Mouse (Mus musculus) liver, embryonic 16.5 days (tissue): ENCODE data around the gene Wipf3. TPM values are rescaled to one million over a fixed set of nuclear protein-coding genes. Genes with fewer than 3 reads are reported as not detected.

Experiments used
- ATAC-seq: fragments of 200-750 bp; cut with Nextera tagmentation; 2 replicates; pipeline ENCODE4 v1.8.0; 2017; ENCODE audit warnings: low read depth, mild to moderate bottlenecking, moderate number of reproducible peaks, moderate library complexity
- H3K27ac ChIP-seq: fragments of 300-500 bp; sonication (generic); 2 replicates; pipeline ENCODE4 v1.5.1; 2014; ENCODE audit warnings: mild to moderate bottlenecking, low read length
- H3K27me3 ChIP-seq: fragments of 300-500 bp; sonication (generic); 2 replicates; pipeline ENCODE4 v1.6.1; 2014; ENCODE audit warnings: low read depth, low read length, mixed read lengths; ENCODE audit not compliant: control insufficient read depth, insufficient read depth
- H3K36me3 ChIP-seq: fragments of 300-500 bp; sonication (generic); 2 replicates; pipeline ENCODE4 v1.6.1; 2014; ENCODE audit warnings: mild to moderate bottlenecking; ENCODE audit not compliant: control insufficient read depth, insufficient read depth
- H3K4me1 ChIP-seq: fragments of 300-500 bp; sonication (generic); 2 replicates; pipeline ENCODE4 v1.6.1; 2014; ENCODE audit warnings: low read depth, low read length, mixed read lengths; ENCODE audit not compliant: control insufficient read depth
- H3K4me2 ChIP-seq: fragments of 300-500 bp; sonication (generic); 2 replicates; pipeline ENCODE4 v1.6.1; 2014; ENCODE audit warnings: low read depth, low read length, mixed read lengths
- H3K4me3 ChIP-seq: fragments of 300-500 bp; sonication (generic); 2 replicates; pipeline ENCODE4 v1.5.1; 2014; ENCODE audit warnings: low read depth, mild to moderate bottlenecking, low read length
- H3K9ac ChIP-seq: fragments of 300-500 bp; sonication (generic); 2 replicates; pipeline ENCODE4 v1.6.1; 2014; ENCODE audit warnings: low read depth, low read length
- H3K9me3 ChIP-seq: fragments of 300-500 bp; sonication (generic); replicated peaks from 2 replicates; pipeline ENCODE4 v1.6.1; 2016; ENCODE audit warnings: low read length; ENCODE audit not compliant: control insufficient read depth
- WGBS: fragments of 180-500 bp; shearing (Covaris S2); extraction: QIAGEN DNeasy Blood & Tissue Kit; methylation state at CpG from one replicate; pipeline ENCODE4 v1.1.7; 2014; ENCODE audit not compliant: insufficient replicate concordance; 5-methylcytosine and 5-hydroxymethylcytosine counted together
- polyA plus RNA-seq: library from polyadenylated mRNA; unstranded; fragments of >200 nt; fragmentation: Nextera tagmentation; extraction: Ambion mirVana; gene quantifications from 2 replicates; pipeline ENCODE4 v1.2.1, GENCODE M21; 2015

Wipf3 gene
- polyA plus RNA-seq, 1 experiment from 2014 or later = 0.12 TPM

DNA sequence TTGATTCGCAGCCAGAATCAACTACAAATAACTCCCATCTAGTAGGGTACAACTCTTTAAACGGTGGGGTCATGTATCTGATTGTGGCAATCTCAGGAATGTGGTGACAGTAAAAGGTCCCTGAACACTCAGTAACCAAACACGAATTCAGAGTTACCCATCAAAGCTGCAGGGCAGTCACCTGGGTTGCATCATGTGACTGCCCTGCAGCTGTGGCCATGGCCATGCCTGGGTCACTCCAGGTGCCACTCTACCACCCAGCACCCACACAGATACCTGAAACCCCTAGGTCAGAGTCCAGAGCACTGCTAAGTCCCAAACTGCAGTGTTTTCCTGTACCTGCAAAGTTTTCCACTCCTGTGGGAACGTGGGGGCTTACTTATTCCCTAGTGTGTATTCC is 9.1 kb downstream of the Wipf3 start:
- H3K4me2 ChIP-seq = no peak overlapping the region
- H3K27ac ChIP-seq = no peak overlapping the region
- no peak overlapping the region for H3K4me3 ChIP-seq
- H3K27me3 ChIP-seq = no peaks in the 10 kb centered on the region
- H3K9me3 ChIP-seq = no peaks in the 10 kb centered on the region
- ATAC-seq = peak; percentile 37
- H3K9ac ChIP-seq = no peak overlapping the region
- no peaks in the 10 kb centered on the region for H3K4me1 ChIP-seq
- 41% methylated on average over 4 of the region's 4 CpGs for WGBS
- H3K36me3 ChIP-seq = no peaks in the 10 kb centered on the region

DNA sequence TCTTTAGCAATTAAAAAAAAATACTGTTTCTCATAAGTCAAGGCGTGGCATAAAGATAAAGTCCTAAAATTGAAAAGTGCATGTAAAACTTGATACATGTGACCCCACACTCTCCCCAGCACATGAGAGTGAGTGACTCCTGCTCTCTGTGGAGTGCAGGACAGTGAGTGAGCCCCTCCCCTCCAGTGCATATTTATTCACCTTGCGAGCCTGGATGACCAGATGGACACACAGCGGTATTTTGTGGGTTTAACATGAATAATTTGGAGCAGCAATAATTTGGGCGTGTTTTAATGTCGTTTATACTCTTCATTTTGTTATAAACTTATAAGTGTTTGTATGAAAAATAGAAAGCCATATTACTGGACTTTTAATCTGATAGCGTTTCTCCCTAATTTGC is 11.3 kb downstream of the Wipf3 start:
- Histone ChIP-seq H3K9ac (no peak overlapping the region), H3K4me1 (no peaks in the 10 kb centered on the region; the same call in 1 of the 2 replicates), H3K4me2 (no peak overlapping the region), H3K4me3 (no peak overlapping the region), H3K27me3 (no peaks in the 10 kb centered on the region), H3K27ac (no peak overlapping the region), H3K36me3 (no peaks in the 10 kb centered on the region), H3K9me3 (no peaks in the 10 kb centered on the region)
- no peak for ATAC-seq
- WGBS = 71% methylated on average over 6 of the region's 6 CpGs

DNA sequence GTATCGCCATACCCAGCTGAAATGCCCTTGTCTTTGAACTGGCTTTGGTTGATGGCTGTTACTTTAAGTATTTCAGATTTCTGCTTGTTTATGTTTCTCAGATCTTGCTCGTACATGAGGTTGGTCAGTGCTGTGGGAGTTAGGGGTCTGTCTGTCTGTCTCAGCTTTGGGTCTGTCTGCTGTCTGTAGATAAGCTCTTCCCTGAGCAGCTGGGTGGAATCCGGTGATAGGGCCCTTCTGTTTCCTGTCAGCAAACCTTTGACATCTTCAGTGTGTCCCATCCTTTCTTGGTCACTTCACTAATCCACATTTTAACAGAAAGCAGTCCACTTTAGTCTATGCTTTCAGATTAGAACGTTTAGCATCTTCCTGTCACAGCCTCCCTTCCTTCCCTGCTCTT is 14.3 kb downstream of the Wipf3 start:
- ATAC-seq = no peak
- Histone ChIP-seq H3K4me1 (no peaks in the 10 kb centered on the region; the same call in 1 of the 2 replicates), H3K27ac (no peak overlapping the region), H3K4me3 (no peak overlapping the region), H3K9me3 (no peaks in the 10 kb centered on the region), H3K27me3 (no peaks in the 10 kb centered on the region), H3K36me3 (no peaks in the 10 kb centered on the region), H3K4me2 (no peak overlapping the region), H3K9ac (no peak overlapping the region)
- 23% methylated on average over 4 of the region's 4 CpGs for WGBS

DNA sequence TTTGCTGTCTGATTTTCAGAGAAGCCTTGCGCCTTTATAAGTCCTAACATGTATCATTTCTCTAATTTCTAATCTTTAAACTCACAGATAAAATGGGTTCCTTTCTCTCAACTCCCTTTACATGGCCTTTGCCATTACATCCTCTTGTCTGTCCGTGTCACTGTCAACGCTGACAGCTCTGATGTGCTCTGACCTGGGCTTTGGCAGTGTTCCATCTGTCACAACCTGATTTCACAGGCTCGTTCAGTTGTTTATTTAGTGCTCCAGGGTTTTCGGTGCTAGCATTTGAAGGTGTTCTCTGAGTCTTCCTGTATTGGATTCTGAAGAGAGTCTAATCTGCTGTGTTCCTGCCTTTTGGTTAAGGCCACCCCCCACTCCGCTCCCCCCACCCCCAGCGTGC is 14.7 kb downstream of the Wipf3 start:
- H3K4me3 ChIP-seq = no peak overlapping the region
- H3K27me3 ChIP-seq = no peaks in the 10 kb centered on the region
- H3K9ac ChIP-seq = no peak overlapping the region
- no peaks in the 10 kb centered on the region for H3K9me3 ChIP-seq
- no peak overlapping the region for H3K27ac ChIP-seq
- peak; percentile 63 for ATAC-seq
- no peak overlapping the region for H3K4me2 ChIP-seq
- H3K4me1 ChIP-seq = no peaks in the 10 kb centered on the region; the same call in 1 of the 2 replicates
- H3K36me3 ChIP-seq = no peaks in the 10 kb centered on the region
- 32% methylated on average over 7 of the region's 7 CpGs for WGBS

DNA sequence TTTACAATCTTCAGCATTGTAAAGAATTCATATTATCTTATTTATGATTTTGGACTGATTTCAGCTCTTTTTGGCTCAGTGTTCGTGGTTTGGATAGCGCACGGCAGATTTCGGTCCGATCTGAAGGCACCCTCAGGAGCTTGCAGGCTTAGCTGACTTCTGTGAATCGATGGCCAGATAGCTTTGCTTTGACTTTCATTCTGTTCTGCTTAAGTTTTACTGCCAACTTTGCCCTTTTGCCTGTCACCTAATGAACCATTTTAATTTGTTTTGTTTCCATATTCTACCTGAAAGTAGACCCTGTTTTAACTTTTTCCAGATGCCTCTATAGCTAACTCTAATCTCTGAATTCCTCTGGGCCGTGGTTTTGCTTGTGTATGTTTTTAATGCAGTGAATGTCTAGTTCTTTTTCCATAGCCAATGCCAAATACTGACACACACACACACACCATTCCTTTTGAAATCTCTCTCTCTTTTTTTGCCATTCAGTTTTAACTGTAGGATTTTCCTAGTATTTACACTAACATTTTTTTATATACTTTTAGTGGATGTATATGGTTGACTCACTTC is 15.9 kb downstream of the Wipf3 start:
- no peaks in the 10 kb centered on the region for H3K27me3 ChIP-seq
- ATAC-seq = no peak
- H3K27ac ChIP-seq = no peak overlapping the region
- H3K9ac ChIP-seq = no peak overlapping the region
- no peak overlapping the region for H3K4me2 ChIP-seq
- H3K36me3 ChIP-seq = no peaks in the 10 kb centered on the region
- H3K9me3 ChIP-seq = no peaks in the 10 kb centered on the region
- 65% methylated on average over 7 of the region's 7 CpGs for WGBS
- H3K4me3 ChIP-seq = no peak overlapping the region
- H3K4me1 ChIP-seq = no peaks in the 10 kb centered on the region; the same call in 1 of the 2 replicates

DNA sequence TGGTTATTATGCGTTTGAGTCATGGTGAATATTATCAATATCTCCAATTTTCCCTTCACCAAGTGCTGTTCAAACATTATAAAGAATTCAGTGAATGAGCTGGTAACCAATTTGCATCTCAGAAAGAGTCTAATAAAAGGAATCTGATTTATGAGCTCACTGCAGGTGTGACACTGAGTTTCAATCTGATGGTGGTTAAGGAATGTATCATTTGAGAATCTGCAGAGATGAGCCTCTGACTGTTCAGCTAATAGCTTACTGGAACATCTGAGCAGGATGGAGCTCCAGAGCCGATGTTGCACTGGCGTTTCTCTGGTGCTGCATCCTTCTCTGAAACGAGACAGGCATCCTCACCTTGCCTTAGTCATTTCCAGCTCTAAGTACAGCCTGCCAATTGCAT is 17.9 kb downstream of the Wipf3 start:
- no peaks in the 10 kb centered on the region for H3K27me3 ChIP-seq
- no peak for ATAC-seq
- no peak overlapping the region for H3K27ac ChIP-seq
- 59% methylated on average over 4 of the region's 4 CpGs for WGBS
- H3K36me3 ChIP-seq = no peaks in the 10 kb centered on the region
- H3K9me3 ChIP-seq = no peaks in the 10 kb centered on the region
- H3K4me1 ChIP-seq = no peaks in the 10 kb centered on the region; the same call in 1 of the 2 replicates
- no peak overlapping the region for H3K4me3 ChIP-seq
- H3K9ac ChIP-seq = no peak overlapping the region
- H3K4me2 ChIP-seq = no peak overlapping the region

DNA sequence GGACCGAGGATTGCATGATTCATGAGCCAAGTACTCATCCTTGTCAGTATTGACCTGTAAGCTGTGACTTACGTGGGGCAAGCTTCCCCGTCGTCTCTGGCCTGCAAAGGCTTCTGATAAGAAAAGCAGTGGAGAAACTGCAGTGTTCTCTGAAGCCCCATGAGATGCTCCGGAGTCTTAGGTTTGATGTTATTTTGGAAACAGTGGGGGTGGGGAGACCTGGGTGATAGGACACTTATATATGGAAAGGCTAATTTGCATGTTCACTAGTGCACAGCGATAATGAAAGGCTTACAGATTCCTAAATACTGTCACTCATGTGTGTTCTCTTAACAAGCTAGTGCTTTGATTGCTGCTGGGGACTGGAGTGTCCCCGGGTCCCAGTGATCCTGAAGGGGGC is 30.3 kb downstream of the Wipf3 start:
- ATAC-seq = no peak
- no peaks in the 10 kb centered on the region for H3K27me3 ChIP-seq
- no peak overlapping the region for H3K27ac ChIP-seq
- H3K9ac ChIP-seq = no peak overlapping the region
- WGBS = 54% methylated on average over 7 of the region's 7 CpGs
- H3K9me3 ChIP-seq = no peaks in the 10 kb centered on the region
- no peak overlapping the region for H3K4me3 ChIP-seq
- H3K4me1 ChIP-seq = no peaks in the 10 kb centered on the region
- no peaks in the 10 kb centered on the region for H3K36me3 ChIP-seq
- H3K4me2 ChIP-seq = no peak overlapping the region

DNA sequence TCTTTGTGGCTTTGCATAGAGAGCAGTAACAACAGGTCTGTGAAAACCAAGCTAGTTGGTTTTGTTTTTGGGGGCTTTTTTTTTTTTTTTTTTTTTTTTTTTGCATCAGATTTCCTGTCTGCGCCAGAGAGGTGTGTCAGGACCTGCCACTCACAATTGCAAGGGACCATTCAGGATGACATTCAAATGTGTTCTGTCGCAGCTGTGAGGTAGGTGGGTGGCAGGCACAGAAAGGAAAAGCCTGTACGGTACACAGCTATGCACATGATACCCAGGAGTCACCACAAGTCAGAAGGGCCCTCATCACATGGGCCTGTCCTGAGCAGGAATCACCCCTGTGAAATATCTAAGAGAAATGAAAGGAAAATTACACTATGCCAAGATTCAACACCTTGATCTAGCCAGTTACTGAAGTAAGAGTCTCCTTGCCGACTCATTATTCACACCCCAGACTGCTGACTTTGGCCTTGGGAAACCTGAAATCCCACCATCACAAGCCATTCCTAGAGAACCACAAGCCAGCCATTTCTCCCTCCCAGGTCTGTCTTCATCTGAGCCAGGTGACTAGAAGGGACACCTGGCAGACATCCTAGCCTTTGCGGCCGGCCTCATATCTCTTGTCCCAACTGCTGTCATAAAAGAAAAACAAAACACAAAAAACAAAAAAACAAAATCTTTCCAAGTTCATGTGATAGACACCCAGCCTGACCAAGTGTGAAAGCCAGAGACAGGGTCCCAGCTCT is 30.9 kb downstream of the Wipf3 start:
- ATAC-seq = no peak
- H3K9me3 ChIP-seq = no peaks in the 10 kb centered on the region
- 60% methylated on average over 6 of the region's 6 CpGs for WGBS

DNA sequence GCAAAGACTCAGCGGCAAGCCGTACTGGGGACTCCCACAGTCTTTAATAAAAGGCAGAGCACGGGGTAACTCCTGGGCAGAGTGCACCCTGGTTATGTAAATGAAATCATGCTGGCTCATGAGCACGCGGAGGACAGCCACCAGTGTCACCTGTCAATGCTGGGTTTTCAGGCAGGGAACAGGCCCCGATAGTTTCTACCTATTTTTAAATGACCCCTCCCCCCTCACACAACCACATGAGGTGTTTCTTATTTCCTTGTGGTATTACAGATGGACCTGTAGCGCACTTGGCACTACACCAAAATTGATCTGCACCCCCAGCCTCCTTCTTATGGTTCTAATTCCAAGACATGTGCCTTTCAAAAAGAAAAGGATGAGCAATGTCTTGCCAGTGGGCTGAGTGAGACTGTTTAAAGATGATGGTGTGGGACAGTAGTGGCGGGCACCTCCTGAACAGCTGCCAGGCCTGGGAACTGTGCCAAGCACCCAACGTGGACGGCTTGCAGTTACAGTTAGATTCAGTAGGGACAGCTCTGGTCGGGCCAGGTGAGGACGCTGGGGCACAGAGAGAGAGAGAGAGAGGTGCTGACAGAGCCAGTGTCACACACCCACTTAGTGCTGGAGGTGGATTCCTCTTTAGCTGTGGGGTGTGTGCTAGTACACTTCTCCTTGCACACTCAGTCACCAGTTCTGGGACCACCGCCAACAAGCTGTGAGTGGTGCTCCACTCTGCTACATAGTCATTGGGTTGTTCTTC is 31.7 kb downstream of the Wipf3 start:
- H3K4me2 ChIP-seq = no peak overlapping the region
- no peak overlapping the region for H3K9ac ChIP-seq
- no peak for ATAC-seq
- no peaks in the 10 kb centered on the region for H3K4me1 ChIP-seq
- no peak overlapping the region for H3K4me3 ChIP-seq
- WGBS = 64% methylated on average over 13 of the region's 13 CpGs
- no peaks in the 10 kb centered on the region for H3K9me3 ChIP-seq
- no peaks in the 10 kb centered on the region for H3K27me3 ChIP-seq
- H3K36me3 ChIP-seq = no peaks in the 10 kb centered on the region
- H3K27ac ChIP-seq = no peak overlapping the region

More for the DNA sequence above, 30.9 kb downstream of the Wipf3 start:
- Histone ChIP-seq H3K4me2 (no peak overlapping the region), H3K36me3 (no peaks in the 10 kb centered on the region), H3K27me3 (no peaks in the 10 kb centered on the region), H3K27ac (no peak overlapping the region), H3K4me1 (no peaks in the 10 kb centered on the region), H3K9ac (no peak overlapping the region), H3K4me3 (no peak overlapping the region)
